Mouse (Mus musculus) right cerebral cortex, adult 2 months (tissue): Measurements from ENCODE around the gene Nanos2.

ENCODE experiments used
- DNase-seq, 2 experiments: peaks; one replicate each; pipeline ENCODE4 v3.0.0; 2021 to 2022; ENCODE audit warnings: low spot score in 2 of 2

The Nanos2 gene

DNA sequence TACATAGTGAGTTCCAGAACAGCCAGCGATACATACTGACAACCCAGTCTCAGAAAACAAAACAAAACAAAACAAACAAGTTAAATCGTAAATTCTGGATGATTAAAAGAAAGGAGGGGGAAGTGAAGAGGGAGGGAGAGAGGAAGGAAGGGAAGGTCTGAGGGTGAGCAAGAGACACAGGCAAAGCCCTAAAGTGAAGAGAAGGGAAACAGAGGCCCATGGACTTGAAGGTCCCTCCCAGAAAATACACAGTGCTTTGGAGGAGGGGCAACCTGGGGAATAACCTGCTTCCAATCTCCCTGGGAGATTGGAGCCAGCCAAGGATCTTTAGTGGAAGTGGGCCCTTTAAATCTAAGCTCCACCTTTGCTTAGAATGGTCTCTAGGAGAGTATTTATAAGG lies at the start of gene Nanos2:
TSS of gene Nanos2 (plus strand) at position 301 of the 400 bp plus-strand sequence.
- no peak for DNase-seq

GRCm38 (mm10) chr7:18942376-18942775 lies 44.8 kb upstream of the Nanos2 start:
- DNase-seq, result peak in 1 of 2 experiments; percentile 54

- DNase-seq, result no peak
Observed at GRCm38 (mm10) chr7:18942815-18943214, 44.4 kb upstream of the Nanos2 start.

DNA sequence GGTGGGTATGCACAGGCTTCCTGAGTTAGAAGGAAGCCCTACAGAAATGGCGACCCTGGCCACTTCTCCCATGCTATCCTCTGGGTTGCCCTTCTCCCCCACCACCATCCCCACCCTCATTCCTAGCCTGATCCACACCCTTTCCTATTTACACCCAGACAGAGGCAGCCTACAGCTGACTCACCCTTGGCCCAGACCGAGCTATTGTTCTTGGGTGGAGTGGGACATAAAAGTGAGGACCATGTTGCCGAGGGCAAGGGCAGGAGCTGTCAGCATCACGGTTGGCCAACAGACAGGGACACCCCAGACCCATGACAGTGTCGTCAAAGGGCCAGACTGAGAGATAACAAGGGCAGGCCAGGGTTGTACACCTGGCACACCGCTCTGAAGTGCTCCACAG lies 39.0 kb upstream of the Nanos2 start:
- no peak for DNase-seq

DNA sequence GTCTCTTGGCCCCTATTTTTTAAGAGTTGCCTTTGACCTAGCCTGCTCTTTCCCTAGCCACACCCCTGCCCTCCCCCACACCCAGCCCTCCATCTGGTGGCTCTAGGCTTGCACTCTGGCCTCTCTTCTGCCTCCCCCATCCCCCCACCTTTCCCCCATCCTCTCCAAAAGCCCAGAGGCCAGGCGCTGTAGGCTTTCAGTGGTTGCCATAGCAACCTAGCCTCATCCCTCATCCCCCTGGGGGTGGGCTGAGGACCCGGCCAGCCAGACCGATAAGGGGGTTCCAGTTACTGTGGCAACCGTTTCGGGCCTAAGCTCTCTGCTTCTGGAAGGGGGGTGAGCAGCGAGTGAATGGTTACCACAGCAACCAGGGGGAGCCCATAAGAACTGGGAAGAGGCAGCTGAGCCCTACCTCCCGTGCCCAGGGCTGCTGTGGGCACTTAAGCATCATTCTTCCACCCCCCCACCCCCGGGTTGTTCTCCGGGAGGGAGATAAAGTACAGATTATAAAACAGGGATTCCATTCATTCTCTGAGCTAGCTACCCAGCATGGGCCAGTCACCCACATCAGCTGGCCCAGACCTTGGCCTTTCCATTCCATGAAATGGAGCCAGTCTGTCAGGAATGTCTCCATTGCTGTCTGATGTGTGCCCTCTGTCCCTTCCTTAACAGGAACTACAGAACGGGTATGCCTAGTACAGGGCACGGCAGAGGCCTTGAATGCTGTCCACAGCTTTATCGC lies 37.2 kb upstream of the Nanos2 start:
- DNase-seq, result peak in 1 of 2 experiments; percentile 41

DNA sequence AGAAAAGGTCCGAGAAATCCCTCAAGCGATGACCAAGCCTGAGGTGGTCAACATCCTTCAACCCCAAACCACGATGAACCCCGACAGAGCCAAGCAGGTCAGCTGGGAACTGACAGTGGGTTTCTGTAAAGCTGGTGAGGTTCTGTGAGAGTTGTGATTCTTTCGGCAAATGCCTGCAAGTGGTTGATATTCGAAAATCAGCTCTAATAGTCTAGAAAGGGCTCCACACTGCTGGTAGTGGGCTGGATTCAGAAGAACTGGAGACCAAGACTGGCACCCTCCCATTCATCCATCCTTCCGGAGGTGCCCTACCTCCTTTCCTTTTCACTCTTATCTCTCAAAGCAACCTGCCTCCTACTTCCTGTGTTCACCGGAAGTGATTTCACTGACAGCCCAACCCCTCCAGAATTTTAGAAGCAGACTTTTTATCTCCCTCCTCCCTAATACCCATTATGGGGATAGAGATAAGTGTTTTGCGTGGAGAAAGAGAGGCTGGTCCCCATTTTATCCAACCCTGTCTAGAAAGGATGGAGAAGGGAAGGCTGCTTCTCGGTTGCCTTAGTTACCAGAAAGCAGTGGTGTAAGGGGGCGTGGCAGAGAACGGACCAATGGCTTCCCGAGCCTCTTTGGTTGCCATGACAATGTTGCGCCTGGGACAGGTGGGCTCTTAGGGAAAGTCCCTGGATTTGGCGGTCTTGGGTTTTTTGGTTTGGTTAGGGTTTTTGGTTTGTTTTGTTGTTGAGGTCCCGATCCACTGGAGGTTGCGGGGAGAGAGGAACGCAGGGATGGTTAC lies 36.5 kb upstream of the Nanos2 start:
- DNase-seq, result no peak

- DNase-seq, result no peak
Observed at GRCm38 (mm10) chr7:18951397-18951796, 35.8 kb upstream of the Nanos2 start.

GRCm38 (mm10) chr7:18957569-18958383 lies 29.4 kb upstream of the Nanos2 start:
- DNase-seq, result peak; percentile 62 to 70

DNA sequence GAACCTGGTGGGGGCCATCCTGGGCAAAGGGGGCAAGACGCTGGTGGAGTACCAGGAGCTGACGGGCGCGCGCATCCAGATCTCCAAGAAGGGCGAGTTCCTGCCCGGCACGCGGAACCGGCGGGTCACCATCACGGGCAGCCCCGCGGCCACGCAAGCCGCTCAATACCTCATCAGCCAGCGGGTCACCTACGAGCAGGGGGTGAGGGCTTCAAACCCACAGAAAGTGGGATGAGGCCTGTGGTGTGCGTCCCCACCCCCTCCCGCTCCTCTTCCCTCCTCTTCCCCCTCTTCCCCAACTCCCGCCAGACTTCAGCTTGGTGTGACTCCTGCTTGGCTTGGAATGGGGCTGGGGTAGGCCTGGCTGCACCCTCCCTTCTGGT lies 28.8 kb upstream of the Nanos2 start:
- no peak for DNase-seq

DNA sequence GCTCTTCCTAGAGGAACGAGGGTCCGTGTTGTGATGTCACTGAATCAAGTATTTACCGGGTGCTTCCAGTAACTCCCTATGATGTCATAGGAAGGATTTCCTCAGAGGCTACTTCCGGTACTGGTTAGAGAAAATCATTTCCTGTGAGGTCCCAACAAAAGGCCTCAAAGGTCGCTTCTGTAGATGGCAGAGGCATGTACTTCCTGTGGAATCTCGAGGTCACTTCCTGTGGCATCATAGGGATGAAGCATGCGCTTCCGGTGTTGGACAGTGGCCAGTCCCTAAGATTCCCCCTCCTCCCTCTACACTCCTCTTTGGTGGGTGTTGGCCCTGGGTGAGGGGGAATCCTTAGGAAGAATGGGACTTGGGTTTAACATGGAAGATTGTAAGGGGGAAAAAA lies 27.8 kb upstream of the Nanos2 start:
- no peak for DNase-seq

DNA sequence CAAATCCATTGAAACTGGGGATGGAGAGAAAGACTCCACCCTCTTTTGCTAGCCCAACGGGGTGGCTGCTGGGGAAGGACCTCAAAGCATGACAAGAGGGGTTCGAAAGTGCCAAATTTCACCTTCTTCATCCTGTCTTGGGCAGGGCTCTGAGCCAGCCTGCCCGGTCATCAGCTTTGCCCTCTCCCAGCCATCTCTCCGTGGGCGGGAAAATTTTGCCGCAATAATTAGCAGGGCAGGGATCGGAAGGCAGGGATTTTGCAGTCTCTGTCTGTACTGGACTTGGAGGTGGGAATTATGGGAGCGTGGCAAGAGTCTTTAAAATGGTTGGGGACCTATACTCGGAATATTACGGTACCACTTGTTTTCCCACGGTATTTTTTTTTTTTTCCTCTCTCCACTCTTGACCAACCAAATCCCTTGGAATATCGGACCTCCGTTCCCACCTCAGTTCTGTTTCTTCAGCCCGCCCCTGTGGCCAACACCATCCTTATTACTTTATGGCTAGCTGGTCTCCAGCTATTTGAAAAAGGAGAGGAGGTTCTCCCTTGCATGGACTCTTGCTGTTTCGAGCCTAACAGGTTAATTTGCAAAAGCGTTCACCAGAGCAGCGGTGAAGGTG lies 24.9 kb upstream of the Nanos2 start:
- no peak for DNase-seq

DNA sequence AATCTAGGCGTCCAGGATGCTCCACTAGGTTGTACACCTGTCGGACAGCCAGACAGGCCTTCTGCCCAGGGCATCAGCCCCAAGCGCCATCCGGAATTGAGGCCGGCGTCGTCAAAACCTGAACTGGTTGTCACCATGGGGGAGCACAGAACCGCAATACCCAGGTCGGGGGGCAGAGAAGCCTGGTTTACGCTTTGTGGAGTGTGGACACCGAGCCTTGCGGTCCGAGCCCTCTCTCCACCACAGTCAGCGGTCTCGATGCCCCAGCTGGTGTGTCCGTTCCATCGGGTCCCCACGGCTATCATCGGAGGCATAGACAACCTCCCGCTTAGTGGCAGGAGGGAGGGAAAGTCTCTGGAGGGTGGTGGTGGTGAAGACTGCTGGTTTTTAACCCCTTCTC lies 24.4 kb upstream of the Nanos2 start:
- no peak for DNase-seq

DNA sequence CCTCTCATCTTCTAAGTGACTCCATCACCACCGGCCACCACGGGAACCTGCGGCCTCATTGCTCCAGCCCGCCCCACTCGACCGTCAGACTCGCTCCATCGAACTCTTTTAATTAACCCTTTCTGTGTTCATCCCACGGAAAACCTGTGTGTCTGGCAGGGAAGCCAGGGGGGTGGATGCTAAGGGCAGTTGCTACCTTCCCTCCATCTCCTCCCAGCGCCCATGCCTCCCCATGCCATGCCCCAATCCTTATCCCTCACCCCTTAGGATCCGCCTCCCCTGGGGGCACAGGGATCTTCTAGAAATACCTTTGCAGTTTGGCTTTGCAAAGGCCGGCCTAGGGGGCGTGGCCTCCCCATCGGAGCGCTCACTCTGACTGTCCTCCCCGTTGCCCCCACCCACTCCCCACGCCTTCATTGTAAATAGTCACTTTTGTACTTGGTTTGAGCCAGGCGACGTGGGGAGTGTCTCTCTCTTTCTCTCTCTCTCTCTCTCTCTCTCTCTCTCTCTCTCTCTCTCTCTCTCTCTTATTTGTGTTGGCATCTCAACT lies 23.8 kb upstream of the Nanos2 start:
- DNase-seq, result no peak

DNA sequence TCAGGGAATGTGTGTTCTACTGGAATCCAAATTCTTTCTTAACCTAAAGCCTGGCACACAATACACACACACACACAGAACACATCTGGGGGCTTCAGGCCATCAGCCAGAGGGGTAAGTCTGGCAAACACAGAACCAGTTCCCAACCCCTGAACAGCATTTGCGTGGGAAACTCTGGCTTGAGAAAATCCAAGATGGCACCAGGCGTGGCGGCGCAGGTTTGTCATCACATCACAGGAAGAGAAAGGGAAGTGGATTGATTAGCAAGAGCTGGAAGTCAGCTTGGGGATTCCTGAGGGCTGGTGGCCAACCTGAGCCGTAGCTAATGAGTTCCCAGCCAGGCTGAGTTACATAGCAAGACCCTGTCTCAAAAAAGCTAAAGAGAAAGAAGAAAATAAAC lies 21.9 kb upstream of the Nanos2 start:
- no peak for DNase-seq

- DNase-seq, result no peak
Observed at GRCm38 (mm10) chr7:18967603-18968002, 19.6 kb upstream of the Nanos2 start.

GRCm38 (mm10) chr7:18970956-18971355 lies 16.2 kb upstream of the Nanos2 start:
- DNase-seq, result no peak

DNA sequence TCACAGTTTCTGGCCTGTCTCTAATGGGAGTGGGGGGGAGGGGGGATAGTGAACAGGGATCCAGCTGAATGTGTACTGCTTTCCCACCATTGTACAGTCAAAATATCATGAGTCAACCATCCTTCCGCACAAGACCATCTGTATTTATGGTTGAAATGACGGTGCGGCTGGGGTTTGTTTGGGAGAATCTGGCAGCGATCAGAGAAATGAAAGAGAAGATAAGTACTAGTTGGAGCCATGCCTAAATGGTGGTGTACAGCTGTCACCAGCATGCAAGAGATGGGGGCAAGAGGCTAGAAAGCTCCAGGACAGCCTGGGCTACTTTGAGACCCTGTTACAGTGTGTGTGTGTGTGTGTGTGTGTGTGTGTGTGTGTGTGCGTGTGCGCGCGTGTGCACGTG lies 8.8 kb upstream of the Nanos2 start:
- DNase-seq, result peak in 1 of 2 experiments; percentile 52

DNA sequence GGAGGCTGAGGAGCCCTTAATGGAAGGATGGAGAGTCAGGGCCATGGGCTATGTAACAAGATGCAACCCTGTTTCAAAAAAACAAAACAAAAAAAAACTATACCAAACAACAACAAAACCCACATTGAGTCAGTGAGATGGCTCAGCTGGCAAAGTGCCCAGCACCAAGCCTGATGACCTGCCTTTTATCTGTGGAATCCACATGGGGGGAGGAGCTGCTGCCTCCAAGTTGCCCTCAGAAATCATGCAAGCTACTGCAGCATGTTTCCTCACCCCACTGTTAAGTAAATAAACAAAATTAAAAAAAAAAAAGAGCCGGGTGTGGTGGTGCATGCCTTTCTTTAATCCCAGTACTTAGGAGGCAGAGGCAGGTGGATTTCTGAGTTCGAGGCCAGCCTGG lies 697 bp upstream of the Nanos2 start:
- DNase-seq, result no peak

GRCm38 (mm10) chr7:18987747-18988146 lies 547 bp downstream of the Nanos2 start:
- DNase-seq, result no peak

- no peak for DNase-seq
Observed at GRCm38 (mm10) chr7:18988780-18989179, 1.6 kb downstream of the Nanos2 start.

- DNase-seq, result no peak
Observed at GRCm38 (mm10) chr7:18989995-18990394, 2.8 kb downstream of the Nanos2 start.
